Mouse (Mus musculus) lung, adult 2 months (tissue): ENCODE measurements around the gene Smcr8.

Source experiments
- CTCF ChIP-seq: fragments of 200-500 bp; IDR thresholded peaks from 2 replicates; pipeline ENCODE4 v1.5.1; 2011; ENCODE audit warnings: mild to moderate bottlenecking, low read length, control low read depth; ENCODE audit not compliant: insufficient read depth
- POLR2A ChIP-seq: fragments of 200-500 bp; IDR thresholded peaks from 2 replicates; pipeline ENCODE4 v1.6.1; 2011; ENCODE audit warnings: low read depth, mild to moderate bottlenecking, control low read depth, low read length, borderline replicate concordance; ENCODE audit errors: extremely low read depth

- no peak for TF ChIP-seq CTCF
- no peak for TF ChIP-seq POLR2A
Measured at GRCm38 (mm10) chr11:60784179-60784922, 7.0 kb downstream of the Smcr8 start.
